Mouse (Mus musculus): ENCODE results near the gene H2-M11.

H2-M11 gene

GRCm38 (mm10) chr17:36546775-36547174 is at the start of gene H2-M11:
Gene H2-M11 (plus strand): TSS chr17:36547075.
- no peak for DNase-seq

GRCm38 (mm10) chr17:36500435-36500834 is 46.4 kb upstream of the H2-M11 start:
- no peak for DNase-seq

GRCm38 (mm10) chr17:36503910-36504309 is 43.0 kb upstream of the H2-M11 start:
- no peak for DNase-seq
